7 mouse cellular contexts compared by ENCODE assay signal in genomic region chr19:6973581-6974190, GRCm38 (mm10). TPM values are rescaled to one million over a fixed set of nuclear protein-coding genes. Genes with fewer than 3 reads are reported as not detected.
DNase-seq lines count a peak whose midpoint lies in the region; ATAC-seq lines count a peak whose summit lies in the region.

No protein-coding gene starts in this region.

- ATAC-seq in lung, embryonic 15.5 days (ENCODE audit: borderline replicate concordance, extremely low read depth, low FRiP score, low TSS enrichment), result no peak
- ATAC-seq in forebrain, embryonic 11.5 days (replicated peaks; ENCODE audit: low FRiP score), result no peak
- ATAC-seq in limb, embryonic 13.5 days (ENCODE audit: low FRiP score, low read depth), result no peak
- ATAC-seq in stomach, embryonic 14.5 days (ENCODE audit: insufficient number of reproducible peaks, insufficient read depth, low FRiP score, low read depth), result no peak

- peaks cover 19% of the 10 kb centered on the region; the same call in 1 of the 2 replicates for H3K36me3 ChIP-seq in lung, embryonic 15.5 days
- H3K36me3 ChIP-seq in forebrain, embryonic 11.5 days (ENCODE audit: control insufficient read depth, insufficient read depth, low read length), result no peaks in the 10 kb centered on the region; the same call in 1 of the 2 replicates
- H3K36me3 ChIP-seq in limb, embryonic 13.5 days, result peaks cover 16% of the 10 kb centered on the region
- H3K36me3 ChIP-seq in stomach, embryonic 14.5 days (ENCODE audit: control insufficient read depth, insufficient read depth, low read length), result peaks cover 13% of the 10 kb centered on the region

- H3K4me1 ChIP-seq in lung, embryonic 15.5 days, result peaks cover 46% of the 10 kb centered on the region
- H3K4me1 ChIP-seq in forebrain, embryonic 11.5 days (replicated peaks; ENCODE audit: control insufficient read depth, insufficient read depth, low read length), result peaks cover 27% of the 10 kb centered on the region
- H3K4me1 ChIP-seq in limb, embryonic 13.5 days, result peaks cover 64% of the 10 kb centered on the region
- peaks cover 43% of the 10 kb centered on the region for H3K4me1 ChIP-seq in stomach, embryonic 14.5 days (ENCODE audit: control insufficient read depth, insufficient read depth, low read length)

- 28% methylated on average over 12 of the region's 12 CpGs for WGBS in lung, embryonic 15.5 days
- WGBS in forebrain, embryonic 11.5 days, result 40% methylated on average over 12 of the region's 12 CpGs
- 25% methylated on average over 12 of the region's 12 CpGs for WGBS in limb, embryonic 13.5 days
- WGBS in stomach, embryonic 14.5 days, result 27% methylated on average over 12 of the region's 12 CpGs

- peak overlapping the region; percentile 7; the same call in 1 of the 2 replicates for H3K9ac ChIP-seq in lung, embryonic 15.5 days
- H3K9ac ChIP-seq in forebrain, embryonic 11.5 days (ENCODE audit: low read length), result peak overlapping the region; percentile 94
- peak overlapping the region; percentile 35; the same call in 1 of the 2 replicates for H3K9ac ChIP-seq in limb, embryonic 13.5 days
- H3K9ac ChIP-seq in stomach, embryonic 14.5 days (replicated peaks; ENCODE audit: low read depth, low read length), result 0 out of 2 replicates have a peak overlapping the region, but pooled peaks have one; percentile 2

- peak overlapping the region; percentile 66 for H3K4me3 ChIP-seq in lung, embryonic 15.5 days
- H3K4me3 ChIP-seq in forebrain, embryonic 11.5 days (ENCODE audit: low read depth, low read length), result peak overlapping the region; percentile 86
- H3K4me3 ChIP-seq in limb, embryonic 13.5 days, result peak overlapping the region; percentile 76
- peak overlapping the region; percentile 77 for H3K4me3 ChIP-seq in stomach, embryonic 14.5 days (ENCODE audit: low read depth, low read length)

- no peaks in the 10 kb centered on the region for H3K27me3 ChIP-seq in lung, embryonic 15.5 days
- peaks cover 2% of the 10 kb centered on the region; the same call in 1 of the 2 replicates for H3K27me3 ChIP-seq in forebrain, embryonic 11.5 days (ENCODE audit: control insufficient read depth, insufficient read depth, low read length)
- H3K27me3 ChIP-seq in limb, embryonic 13.5 days, result no peaks in the 10 kb centered on the region
- H3K27me3 ChIP-seq in stomach, embryonic 14.5 days (ENCODE audit: control insufficient read depth, insufficient read depth, low read length), result no peaks in the 10 kb centered on the region

- H3K9me3 ChIP-seq in lung, embryonic 15.5 days, result no peaks in the 10 kb centered on the region
- H3K9me3 ChIP-seq in forebrain, embryonic 11.5 days (ENCODE audit: control insufficient read depth, low read length), result no peaks in the 10 kb centered on the region
- no peaks in the 10 kb centered on the region for H3K9me3 ChIP-seq in limb, embryonic 13.5 days
- H3K9me3 ChIP-seq in stomach, embryonic 14.5 days (ENCODE audit: control insufficient read depth, low read depth, low read length), result no peaks in the 10 kb centered on the region

- H3K4me2 ChIP-seq in lung, embryonic 15.5 days, result peak overlapping the region; percentile 86
- H3K4me2 ChIP-seq in forebrain, embryonic 11.5 days (ENCODE audit: low read depth, low read length, severe bottlenecking), result peak overlapping the region; percentile 92
- peak overlapping the region; percentile 93 for H3K4me2 ChIP-seq in limb, embryonic 13.5 days (replicated peaks)
- H3K4me2 ChIP-seq in stomach, embryonic 14.5 days (replicated peaks; ENCODE audit: low read depth, low read length), result peak overlapping the region; percentile 44

- no peak for DNase-seq in lung, postnatal 25 days (ENCODE audit: low spot score)
- DNase-seq in forebrain, embryonic 11.5 days (ENCODE audit: low spot score), result no peak
- no peak for DNase-seq in adipocyte (ENCODE audit: low spot score)
- DNase-seq in urinary bladder, postnatal 4 days (ENCODE audit: low spot score in 2 of 2), result no peak

- H3K27ac ChIP-seq in lung, embryonic 15.5 days, result peak overlapping the region; percentile 84; the same call in 1 of the 2 replicates
- no peak overlapping the region for H3K27ac ChIP-seq in forebrain, embryonic 11.5 days (ENCODE audit: low read depth, low read length)
- H3K27ac ChIP-seq in limb, embryonic 13.5 days, result peak overlapping the region; percentile 3; the same call in 1 of the 2 replicates
- no peak overlapping the region for H3K27ac ChIP-seq in stomach, embryonic 14.5 days (ENCODE audit: low read length)

RNA-seq across cellular contexts. Expression of gene Ppp1r14b, which starts 1.1 kb away (rescaled TPM):
- 141 and 160 TPM in 2 replicates for polyA plus RNA-seq in lung, embryonic 15.5 days (2015; fragmentation: Nextera tagmentation; extraction: Ambion mirVana)
- polyA plus RNA-seq in forebrain, embryonic 11.5 days (2014; fragmentation: Nextera tagmentation; extraction: Ambion mirVana), result 305 and 329 TPM in 2 replicates
- polyA plus RNA-seq in limb, embryonic 13.5 days (2015; fragmentation: Nextera tagmentation; extraction: Ambion mirVana), result 151 and 168 TPM in 2 replicates
- 99.5 and 103 TPM in 2 replicates for polyA plus RNA-seq in stomach, embryonic 14.5 days (2014; fragmentation: Nextera tagmentation; extraction: Ambion mirVana)

RNA-seq across cellular contexts. Expression of gene Plcb3, which starts 2.6 kb away (rescaled TPM):
- 53.5 and 53.9 TPM in 2 replicates for polyA plus RNA-seq in lung, embryonic 15.5 days (2015; fragmentation: Nextera tagmentation; extraction: Ambion mirVana)
- polyA plus RNA-seq in forebrain, embryonic 11.5 days (2014; fragmentation: Nextera tagmentation; extraction: Ambion mirVana), result 21.2 and 24.1 TPM in 2 replicates
- polyA plus RNA-seq in limb, embryonic 13.5 days (2015; fragmentation: Nextera tagmentation; extraction: Ambion mirVana), result 36.8 and 40.0 TPM in 2 replicates
- polyA plus RNA-seq in stomach, embryonic 14.5 days (2014; fragmentation: Nextera tagmentation; extraction: Ambion mirVana), result 50.6 and 56.1 TPM in 2 replicates

RNA-seq across cellular contexts. Expression of gene Fkbp2, which starts 6.6 kb away (rescaled TPM):
- polyA plus RNA-seq in lung, embryonic 15.5 days (2015; fragmentation: Nextera tagmentation; extraction: Ambion mirVana), result 121 and 126 TPM in 2 replicates
- polyA plus RNA-seq in forebrain, embryonic 11.5 days (2014; fragmentation: Nextera tagmentation; extraction: Ambion mirVana), result 65.4 and 80.7 TPM in 2 replicates
- 84.5 and 89.3 TPM in 2 replicates for polyA plus RNA-seq in limb, embryonic 13.5 days (2015; fragmentation: Nextera tagmentation; extraction: Ambion mirVana)
- 88.3 and 94.1 TPM in 2 replicates for polyA plus RNA-seq in stomach, embryonic 14.5 days (2014; fragmentation: Nextera tagmentation; extraction: Ambion mirVana)

RNA-seq across cellular contexts. Expression of gene Vegfb, which starts 13.8 kb away (rescaled TPM):
- polyA plus RNA-seq in lung, embryonic 15.5 days (2015; fragmentation: Nextera tagmentation; extraction: Ambion mirVana), result 42.9 and 48.7 TPM in 2 replicates
- 29.5 and 32.7 TPM in 2 replicates for polyA plus RNA-seq in forebrain, embryonic 11.5 days (2014; fragmentation: Nextera tagmentation; extraction: Ambion mirVana)
- 53.6 and 59.6 TPM in 2 replicates for polyA plus RNA-seq in limb, embryonic 13.5 days (2015; fragmentation: Nextera tagmentation; extraction: Ambion mirVana)
- polyA plus RNA-seq in stomach, embryonic 14.5 days (2014; fragmentation: Nextera tagmentation; extraction: Ambion mirVana), result 38.5 and 44.7 TPM in 2 replicates

RNA-seq across cellular contexts. Expression of gene Dnajc4, which starts 18.7 kb away (rescaled TPM):
- 23.5 and 23.9 TPM in 2 replicates for polyA plus RNA-seq in lung, embryonic 15.5 days (2015; fragmentation: Nextera tagmentation; extraction: Ambion mirVana)
- polyA plus RNA-seq in forebrain, embryonic 11.5 days (2014; fragmentation: Nextera tagmentation; extraction: Ambion mirVana), result 14.5 and 18.8 TPM in 2 replicates
- polyA plus RNA-seq in limb, embryonic 13.5 days (2015; fragmentation: Nextera tagmentation; extraction: Ambion mirVana), result 22.2 and 25.9 TPM in 2 replicates
- 23.8 and 31.2 TPM in 2 replicates for polyA plus RNA-seq in stomach, embryonic 14.5 days (2014; fragmentation: Nextera tagmentation; extraction: Ambion mirVana)

Comparison
In these comparisons a context has a peak if more than half of its experiments do, and no peak if none do; other contexts are left out.
1. H3K27ac ChIP-seq: peak in lung, embryonic 15.5 days (single experiment) and limb, embryonic 13.5 days (single experiment); none in forebrain, embryonic 11.5 days (single experiment) and stomach, embryonic 14.5 days (single experiment).
2. H3K9ac ChIP-seq: peak in every context shown above with its lines; median percentile 94 in forebrain, embryonic 11.5 days; 35 in limb, embryonic 13.5 days; 7 in lung, embryonic 15.5 days; 2 in stomach, embryonic 14.5 days.
3. Peak in every context shown above with its lines, with median percentiles within 50 percentile points of each other: H3K4me2 ChIP-seq and H3K4me3 ChIP-seq.